Mouse (Mus musculus) forebrain, embryonic 12.5 days (tissue): Measurements from ENCODE around the gene Olfr221. TPM values are rescaled to one million over a fixed set of nuclear protein-coding genes. Genes with fewer than 3 reads are reported as not detected.
"Not testable (repeated sequence)": the region's sequence is repeated elsewhere in the genome, so short reads cannot be mapped to it uniquely, and the experiment has no call there.

ENCODE experiments used
- ATAC-seq: fragments of 200-750 bp; cut with Nextera tagmentation; 2 replicates; pipeline ENCODE4 v1.8.0; 2017; ENCODE audit warnings: moderate TSS enrichment; ENCODE audit not compliant: low FRiP score
- H3K27ac ChIP-seq: fragments of 300-500 bp; sonication (generic); 2 replicates; pipeline ENCODE4 v1.5.1; 2016; ENCODE audit warnings: mild to moderate bottlenecking
- H3K27me3 ChIP-seq: fragments of 300-500 bp; sonication (generic); 2 replicates; pipeline ENCODE4 v1.6.1; 2016; ENCODE audit warnings: mild to moderate bottlenecking
- H3K36me3 ChIP-seq: fragments of 300-500 bp; sonication (generic); replicated peaks from 2 replicates; pipeline ENCODE4 v1.6.1; 2016; ENCODE audit warnings: mild to moderate bottlenecking
- H3K4me1 ChIP-seq: fragments of 300-500 bp; sonication (generic); 2 replicates; pipeline ENCODE4 v1.6.1; 2016
- H3K4me2 ChIP-seq: fragments of 300-500 bp; sonication (generic); 2 replicates; pipeline ENCODE4 v1.6.1; 2016; ENCODE audit warnings: mild to moderate bottlenecking, moderate library complexity
- H3K4me3 ChIP-seq: fragments of 300-500 bp; sonication (generic); replicated peaks from 2 replicates; pipeline ENCODE4 v1.5.1; 2016; ENCODE audit warnings: mild to moderate bottlenecking
- H3K9ac ChIP-seq: fragments of 300-500 bp; sonication (generic); 2 replicates; pipeline ENCODE4 v1.6.1; 2016; ENCODE audit warnings: mild to moderate bottlenecking
- H3K9me3 ChIP-seq: fragments of 300-500 bp; sonication (generic); 2 replicates; pipeline ENCODE4 v1.6.1; 2016
- WGBS: fragments of 180-500 bp; shearing (Covaris S2); methylation state at CpG from one replicate; pipeline ENCODE4 v1.1.7; 2016; 5-methylcytosine and 5-hydroxymethylcytosine counted together
- polyA plus RNA-seq: library from polyadenylated mRNA; unstranded; fragments of >200 nt; fragmentation: Nextera tagmentation; extraction: Ambion mirVana; gene quantifications from 2 replicates; pipeline ENCODE4 v1.2.1, GENCODE M21; 2016

Olfr221 gene
- polyA plus RNA-seq: not detected in 2 replicates

- not testable (repeated sequence) for H3K9ac ChIP-seq, H3K4me3 ChIP-seq, H3K27ac ChIP-seq, H3K36me3 ChIP-seq, H3K27me3 ChIP-seq, H3K9me3 ChIP-seq, ATAC-seq, H3K4me2 ChIP-seq
- WGBS: 64% methylated on average over 3 of the region's 3 CpGs
- peaks cover 15% of the 10 kb centered on the region for H3K4me1 ChIP-seq
Measured at GRCm38 (mm10) chr14:52042359-52042758, at the start of gene Olfr221. TSS of gene Olfr221 (minus strand) at chr14:52042459.

- Histone ChIP-seq H3K4me1 (no peaks in the 10 kb centered on the region), H3K4me3 (no peak overlapping the region), H3K36me3 (peaks cover 61% of the 10 kb centered on the region), H3K9ac (no peak overlapping the region), H3K9me3 (no peaks in the 10 kb centered on the region), H3K27me3 (no peaks in the 10 kb centered on the region), H3K4me2 (no peak overlapping the region), H3K27ac (no peak overlapping the region)
- no peak for ATAC-seq
Measured at GRCm38 (mm10) chr14:52083083-52083482, 40.8 kb upstream of the Olfr221 start.

DNA sequence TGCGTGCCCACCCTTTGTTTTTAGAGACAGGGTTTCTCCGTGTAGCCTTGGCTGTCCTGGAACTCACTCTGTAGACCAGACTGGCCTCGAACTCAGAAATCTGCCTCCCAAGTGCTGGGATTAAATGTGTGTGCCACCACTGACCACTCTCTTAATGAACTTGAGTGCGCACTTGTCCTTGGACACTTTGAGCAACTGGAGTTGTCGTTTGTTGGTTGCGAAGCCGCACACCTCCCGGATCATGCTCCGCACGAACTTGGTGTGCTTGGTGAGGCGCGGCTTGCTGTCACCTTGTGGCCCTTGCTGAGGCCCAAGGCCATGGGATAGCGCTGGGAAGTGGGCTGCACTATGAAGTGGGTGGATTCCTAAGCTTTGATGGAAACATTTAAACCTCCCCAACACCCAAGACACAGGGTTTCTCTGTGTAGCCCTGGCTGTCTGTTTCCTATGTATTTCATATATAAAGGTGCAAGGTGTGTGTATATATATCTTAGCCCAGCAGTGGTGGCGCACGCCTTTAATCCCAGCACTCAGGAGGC is 29.4 kb upstream of the Olfr221 start:
- Histone ChIP-seq H3K9ac (no peak overlapping the region), H3K4me1 (no peaks in the 10 kb centered on the region), H3K9me3 (no peaks in the 10 kb centered on the region), H3K36me3 (peaks cover 61% of the 10 kb centered on the region), H3K4me2 (no peak overlapping the region), H3K27me3 (no peaks in the 10 kb centered on the region), H3K27ac (no peak overlapping the region), H3K4me3 (no peak overlapping the region)
- 93% methylated on average over 15 of the region's 15 CpGs for WGBS
- peak; percentile 27; the same call in 1 of the 2 replicates for ATAC-seq

GRCm38 (mm10) chr14:52066135-52066534 is 23.9 kb upstream of the Olfr221 start:
- H3K9ac ChIP-seq: no peak overlapping the region
- H3K27me3 ChIP-seq: no peaks in the 10 kb centered on the region
- no peak overlapping the region for H3K27ac ChIP-seq
- peaks cover 10% of the 10 kb centered on the region for H3K36me3 ChIP-seq
- H3K4me2 ChIP-seq: no peak overlapping the region
- no peak for ATAC-seq
- no peaks in the 10 kb centered on the region for H3K4me1 ChIP-seq
- H3K4me3 ChIP-seq: no peak overlapping the region
- WGBS: 51% methylated on average over 4 of the region's 4 CpGs
- H3K9me3 ChIP-seq: no peaks in the 10 kb centered on the region

GRCm38 (mm10) chr14:52061798-52062197 is 19.5 kb upstream of the Olfr221 start:
- H3K36me3 ChIP-seq: no peaks in the 10 kb centered on the region
- no peak overlapping the region for H3K4me2 ChIP-seq
- H3K9me3 ChIP-seq: no peaks in the 10 kb centered on the region
- H3K9ac ChIP-seq: no peak overlapping the region
- no peak overlapping the region for H3K4me3 ChIP-seq
- WGBS: 87% methylated on average over 8 of the region's 8 CpGs
- H3K27ac ChIP-seq: no peak overlapping the region
- no peaks in the 10 kb centered on the region for H3K27me3 ChIP-seq
- no peak for ATAC-seq
- H3K4me1 ChIP-seq: no peaks in the 10 kb centered on the region

- Histone ChIP-seq H3K4me3 (no peak overlapping the region), H3K9me3 (no peaks in the 10 kb centered on the region), H3K36me3 (no peaks in the 10 kb centered on the region), H3K4me1 (no peaks in the 10 kb centered on the region), H3K9ac (no peak overlapping the region), H3K27ac (no peak overlapping the region), H3K27me3 (no peaks in the 10 kb centered on the region), H3K4me2 (no peak overlapping the region)
- ATAC-seq: no peak
- 71% methylated on average over 1 of the region's 1 CpGs for WGBS
Measured at GRCm38 (mm10) chr14:52060800-52061199, 18.5 kb upstream of the Olfr221 start.

- Histone ChIP-seq H3K4me1 (no peaks in the 10 kb centered on the region; the same call in 1 of the 2 replicates), H3K9ac (no peak overlapping the region), H3K4me3 (no peak overlapping the region), H3K27ac (no peak overlapping the region), H3K4me2 (no peak overlapping the region), H3K9me3 (no peaks in the 10 kb centered on the region), H3K27me3 (no peaks in the 10 kb centered on the region), H3K36me3 (no peaks in the 10 kb centered on the region)
- WGBS: 70% methylated on average over 4 of the region's 4 CpGs
- no peak for ATAC-seq
Measured at GRCm38 (mm10) chr14:52059982-52060381, 17.7 kb upstream of the Olfr221 start.

DNA sequence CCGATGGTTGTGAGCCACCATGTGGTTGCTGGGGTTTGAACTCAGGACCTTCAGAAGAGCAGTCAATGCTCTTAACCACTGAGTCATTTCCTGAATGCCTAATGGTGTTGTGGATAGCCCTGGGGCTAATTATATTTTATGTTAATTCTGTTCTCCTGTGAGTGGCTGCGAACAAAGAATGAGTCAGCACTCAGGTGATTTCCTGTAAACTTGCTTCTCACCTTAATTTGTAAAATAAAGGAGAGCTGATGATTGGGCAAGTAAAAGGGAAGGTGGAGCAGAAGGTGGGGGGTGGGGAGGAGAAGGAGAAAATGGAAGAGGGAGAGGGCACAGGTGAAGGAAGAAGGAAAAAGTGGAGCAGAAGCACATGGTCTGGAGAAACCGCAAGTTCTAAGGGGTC is 10.5 kb upstream of the Olfr221 start:
- not testable (repeated sequence) for H3K36me3 ChIP-seq, ATAC-seq, H3K4me3 ChIP-seq, H3K27ac ChIP-seq, H3K4me2 ChIP-seq, H3K27me3 ChIP-seq, H3K4me1 ChIP-seq, H3K9me3 ChIP-seq, H3K9ac ChIP-seq
- 93% methylated on average over 3 of the region's 3 CpGs for WGBS

DNA sequence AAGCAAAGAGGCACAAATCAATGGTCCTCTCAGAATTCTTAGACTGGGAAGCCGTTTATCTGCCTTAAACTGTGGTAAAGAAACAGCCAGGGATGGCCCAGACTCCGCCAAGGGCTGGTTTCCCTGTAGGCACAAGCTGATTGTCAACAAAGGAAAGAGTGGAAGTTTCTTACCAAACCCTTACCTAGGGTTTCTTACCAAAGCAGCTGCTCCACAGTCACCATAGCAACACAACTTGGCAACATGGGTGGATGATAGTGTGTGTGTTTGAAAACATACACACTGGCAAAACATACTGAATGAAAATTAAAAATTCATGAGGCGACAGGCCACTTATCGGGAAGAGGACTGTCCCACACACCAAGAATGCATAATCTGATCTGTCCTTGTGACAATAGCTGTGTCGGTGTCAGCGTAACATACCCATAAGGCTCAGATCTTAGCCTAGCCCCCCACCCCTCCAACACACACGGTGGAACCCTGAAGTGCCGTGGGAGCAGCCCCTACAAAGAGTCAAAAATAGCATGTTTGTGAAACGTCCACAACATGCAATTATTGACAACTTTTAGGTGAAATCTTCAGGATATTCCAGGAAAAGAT is 3.8 kb upstream of the Olfr221 start:
- no peak overlapping the region for H3K4me3 ChIP-seq
- no peak overlapping the region for H3K27ac ChIP-seq
- no peak overlapping the region for H3K4me2 ChIP-seq
- no peak for ATAC-seq
- no peaks in the 10 kb centered on the region for H3K36me3 ChIP-seq
- no peaks in the 10 kb centered on the region for H3K9me3 ChIP-seq
- WGBS: 56% methylated on average over 9 of the region's 9 CpGs
- peaks cover 4% of the 10 kb centered on the region; the same call in 1 of the 2 replicates for H3K27me3 ChIP-seq
- H3K9ac ChIP-seq: no peak overlapping the region
- peaks cover 15% of the 10 kb centered on the region for H3K4me1 ChIP-seq

DNA sequence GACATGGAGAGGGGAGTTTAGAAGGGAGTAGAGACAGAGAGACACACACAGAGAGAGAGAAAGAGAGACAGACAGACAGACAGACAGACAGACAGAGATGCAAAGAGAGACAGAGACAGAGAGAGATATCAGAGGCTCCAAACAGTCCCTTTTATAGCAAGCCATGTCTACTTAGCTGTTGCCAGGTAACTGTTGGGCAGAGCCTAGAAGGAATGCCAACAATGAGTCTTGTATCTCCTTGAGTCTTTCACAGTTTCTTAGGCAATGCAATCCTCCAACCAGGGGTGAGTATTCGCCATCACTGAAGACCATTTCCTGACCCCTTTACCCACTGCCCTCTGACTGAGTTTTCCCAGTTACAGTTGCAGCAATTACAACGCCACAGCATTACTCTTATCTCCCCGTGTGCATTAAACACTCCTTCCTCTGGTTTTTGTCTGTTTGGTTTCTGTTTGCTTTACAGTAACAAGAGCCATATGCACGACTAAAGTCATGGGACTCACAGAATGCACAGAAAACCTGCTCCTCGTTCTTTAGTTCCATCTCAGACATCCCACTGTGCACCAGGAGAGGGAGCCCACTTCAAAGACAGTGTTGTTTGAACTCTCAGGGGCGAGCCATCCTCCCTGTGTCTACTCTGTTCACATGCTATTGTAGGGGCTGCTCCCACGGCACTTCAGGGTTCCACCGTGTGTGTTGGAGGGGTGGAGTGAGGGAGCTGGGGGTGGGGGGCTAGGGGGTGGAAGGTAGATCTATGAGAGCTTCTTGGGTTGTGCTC is 2.8 kb upstream of the Olfr221 start:
- Histone ChIP-seq H3K4me2 (no peak overlapping the region), H3K27me3 (peaks cover 4% of the 10 kb centered on the region; the same call in 1 of the 2 replicates), H3K27ac (no peak overlapping the region), H3K9me3 (no peaks in the 10 kb centered on the region), H3K9ac (no peak overlapping the region), H3K4me1 (peaks cover 15% of the 10 kb centered on the region), H3K36me3 (no peaks in the 10 kb centered on the region), H3K4me3 (no peak overlapping the region)
- 15% methylated on average over 8 of the region's 8 CpGs for WGBS
- ATAC-seq: 0 out of 2 replicates have a peak, but pooled peaks have one; percentile 30

GRCm38 (mm10) chr14:52043446-52043845 is 1.2 kb upstream of the Olfr221 start:
- Histone ChIP-seq H3K27ac (no peak overlapping the region), H3K9ac (no peak overlapping the region), H3K9me3 (no peaks in the 10 kb centered on the region), H3K4me3 (no peak overlapping the region), H3K4me2 (no peak overlapping the region), H3K4me1 (peaks cover 15% of the 10 kb centered on the region), H3K36me3 (no peaks in the 10 kb centered on the region), H3K27me3 (peaks cover 4% of the 10 kb centered on the region; the same call in 1 of the 2 replicates)
- no peak for ATAC-seq
- WGBS: 70% methylated on average over 6 of the region's 6 CpGs

DNA sequence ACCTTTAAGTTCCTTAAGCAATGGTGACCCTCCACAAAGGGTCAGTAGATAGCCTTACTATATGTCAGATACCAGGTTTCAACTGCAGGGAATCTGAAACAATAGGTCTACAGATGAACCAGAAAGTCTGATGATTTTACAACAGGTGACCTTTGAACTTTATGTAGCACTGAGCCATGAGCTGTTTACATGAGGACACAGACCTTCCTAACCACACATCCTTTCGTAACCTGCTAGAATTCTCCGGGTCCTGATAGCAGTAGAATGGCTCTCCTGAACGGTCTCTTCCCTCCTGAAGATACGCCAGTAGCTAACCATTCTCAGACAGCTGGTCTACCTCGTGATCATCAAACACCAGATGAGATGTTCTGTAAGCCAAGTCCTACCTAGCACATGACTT is 2.9 kb downstream of the Olfr221 start:
- no peaks in the 10 kb centered on the region for H3K9me3 ChIP-seq
- H3K4me2 ChIP-seq: no peak overlapping the region
- no peak overlapping the region for H3K4me3 ChIP-seq
- H3K27me3 ChIP-seq: no peaks in the 10 kb centered on the region
- H3K4me1 ChIP-seq: no peaks in the 10 kb centered on the region
- H3K27ac ChIP-seq: no peak overlapping the region
- no peak for ATAC-seq
- no peak overlapping the region for H3K9ac ChIP-seq
- no peaks in the 10 kb centered on the region for H3K36me3 ChIP-seq
- WGBS: 89% methylated on average over 5 of the region's 5 CpGs
